Mouse (Mus musculus) E14TG2a.4 (cell line): ENCODE results near the gene Aff3.
A peak's percentile ranks its signal among the peaks of the same experiment; 100 is the strongest.

ENCODE experiments used
- H3K27me3 ChIP-seq: 2 replicates; pipeline ENCODE4 v1.6.1; 2014; ENCODE audit warnings: low read length, control low read depth; ENCODE audit not compliant: insufficient read depth
- H3K36me3 ChIP-seq: 2 replicates; pipeline ENCODE4 v1.6.1; 2014; ENCODE audit warnings: low read length, control low read depth; ENCODE audit not compliant: insufficient read depth
- H3K4me1 ChIP-seq: replicated peaks from 2 replicates; pipeline ENCODE4 v1.6.1; 2014; ENCODE audit warnings: low read depth, low read length, control low read depth
- H3K4me3 ChIP-seq: replicated peaks from 2 replicates; pipeline ENCODE4 v1.5.1; 2014; ENCODE audit warnings: mild to moderate bottlenecking, low read length
- H3K9me3 ChIP-seq: 2 replicates; pipeline ENCODE4 v1.6.1; 2014; ENCODE audit warnings: low read length, control low read depth
- CTCF ChIP-seq: conservative IDR thresholded peaks from 2 replicates; pipeline ENCODE4 v1.5.1; 2014; ENCODE audit warnings: low read length
- NANOG ChIP-seq: IDR thresholded peaks from 2 replicates; pipeline ENCODE4 v1.6.1; 2014; ENCODE audit warnings: borderline replicate concordance, low read length, mixed read lengths
- POU5F1 ChIP-seq: IDR thresholded peaks from 2 replicates; pipeline ENCODE4 v1.6.1; 2014; ENCODE audit warnings: low read length, borderline replicate concordance

Aff3 gene

DNA sequence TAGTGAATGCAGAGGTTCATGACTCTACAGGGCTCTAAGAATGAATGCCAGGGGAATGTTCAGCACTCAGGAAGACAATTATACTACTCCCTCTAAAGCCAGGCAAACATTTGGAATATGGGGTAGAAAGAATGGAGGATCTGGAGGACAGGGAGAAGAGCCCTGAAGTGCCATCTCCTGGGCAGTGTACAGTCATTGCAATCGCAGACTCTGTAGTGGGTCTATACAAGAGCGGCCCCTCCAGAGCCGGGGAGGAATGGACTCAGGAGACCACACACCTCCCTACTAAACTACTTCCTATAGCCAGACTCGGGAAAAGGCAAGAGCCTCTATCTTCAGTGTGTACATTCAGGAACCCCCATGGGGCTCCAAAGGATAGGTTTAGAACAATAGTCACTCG lies 25.1 kb downstream of the Aff3 start:
- no peak for TF ChIP-seq CTCF
- TF ChIP-seq NANOG, result no peak
- TF ChIP-seq POU5F1, result no peak
- 0 out of 2 replicates have a peak, but pooled peaks cover 6% of the 10 kb centered on the region for H3K27me3 ChIP-seq
- no peak overlapping the region for H3K4me3 ChIP-seq
- H3K36me3 ChIP-seq, result no peaks in the 10 kb centered on the region
- no peaks in the 10 kb centered on the region for H3K4me1 ChIP-seq
- H3K9me3 ChIP-seq, result no peaks in the 10 kb centered on the region

DNA sequence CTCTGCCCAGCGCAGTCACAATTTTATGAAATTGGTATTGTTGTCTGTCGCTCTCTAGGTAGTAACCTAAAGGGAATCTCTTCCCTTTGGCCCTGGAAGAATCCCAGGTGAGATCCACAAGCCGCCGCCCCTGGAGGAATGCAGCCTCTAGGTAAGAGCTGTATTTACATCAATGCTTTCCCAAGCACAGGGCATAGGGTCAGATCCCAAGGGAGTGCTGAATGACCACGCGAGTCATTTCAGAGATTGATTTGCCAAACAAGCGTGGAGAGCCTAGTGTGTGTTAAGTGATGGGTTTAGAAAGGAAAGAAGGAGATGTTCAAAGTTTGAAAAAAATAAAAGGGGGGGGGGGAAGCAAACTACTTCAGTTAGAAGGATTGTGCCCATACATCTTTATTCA lies 29.2 kb downstream of the Aff3 start:
- TF ChIP-seq NANOG (no peak), POU5F1 (no peak), CTCF (no peak)
- peaks cover 11% of the 10 kb centered on the region for H3K4me1 ChIP-seq
- H3K4me3 ChIP-seq, result no peak overlapping the region
- H3K27me3 ChIP-seq, result peaks cover 19% of the 10 kb centered on the region
- no peaks in the 10 kb centered on the region for H3K9me3 ChIP-seq
- no peaks in the 10 kb centered on the region for H3K36me3 ChIP-seq

DNA sequence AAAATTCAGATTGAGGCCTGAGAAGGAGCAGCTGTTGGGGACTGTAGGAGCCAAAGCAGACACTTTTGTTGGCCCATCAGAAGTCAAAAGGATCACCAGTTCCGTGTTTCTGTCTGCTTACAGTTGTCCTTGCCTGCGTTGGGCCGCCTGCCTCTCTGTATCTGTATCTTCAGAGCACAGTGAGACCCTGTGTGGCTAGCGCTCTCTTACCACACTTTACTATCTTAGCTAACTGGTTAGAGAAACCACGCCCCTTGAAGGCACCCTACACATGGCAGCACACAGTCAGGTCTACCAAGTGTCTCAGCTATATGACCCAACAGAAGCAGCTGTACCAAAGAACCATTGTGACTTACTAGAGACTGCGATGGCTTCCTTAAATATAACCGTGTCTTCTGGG lies 30.7 kb downstream of the Aff3 start:
- H3K36me3 ChIP-seq, result no peaks in the 10 kb centered on the region
- peaks cover 19% of the 10 kb centered on the region for H3K4me1 ChIP-seq
- TF ChIP-seq CTCF (no peak), POU5F1 (no peak), NANOG (no peak)
- peaks cover 24% of the 10 kb centered on the region for H3K27me3 ChIP-seq
- no peaks in the 10 kb centered on the region for H3K9me3 ChIP-seq
- no peak overlapping the region for H3K4me3 ChIP-seq

DNA sequence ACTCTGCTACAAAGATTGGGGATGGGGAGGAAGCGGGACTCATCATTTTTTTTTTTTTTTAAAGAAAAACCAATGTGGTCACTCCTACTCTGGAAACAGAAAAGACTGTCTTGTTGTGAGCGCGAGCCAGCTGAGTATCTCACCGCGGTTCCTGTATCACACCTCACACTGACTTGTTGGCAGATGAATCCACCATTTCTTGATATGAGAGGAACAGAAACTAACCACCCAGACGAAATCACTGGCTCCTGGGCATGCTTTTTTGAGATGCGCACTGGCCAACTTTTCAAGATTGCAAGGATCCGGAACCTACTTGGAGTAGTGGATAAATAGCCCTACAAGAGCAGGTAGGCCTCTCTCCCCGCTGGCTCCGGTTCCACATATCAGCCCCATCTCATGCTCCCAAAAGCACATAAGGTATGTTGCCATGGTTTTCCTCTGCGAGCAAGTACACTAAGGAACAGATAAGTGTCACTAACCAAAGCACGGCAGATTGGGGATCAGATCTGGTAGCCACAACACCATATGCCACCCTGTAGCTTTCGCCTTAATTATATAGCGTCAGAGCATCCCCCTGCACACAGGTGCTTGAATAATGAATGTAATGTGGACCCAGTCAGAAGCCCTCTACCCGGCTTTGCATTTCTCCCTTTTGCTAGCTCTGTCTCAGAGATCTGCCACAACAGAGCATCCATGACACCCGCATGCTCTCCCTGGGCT lies 32.1 kb downstream of the Aff3 start:
- Histone ChIP-seq H3K4me1 (peaks cover 30% of the 10 kb centered on the region), H3K9me3 (no peaks in the 10 kb centered on the region), H3K4me3 (no peak overlapping the region), H3K27me3 (peaks cover 39% of the 10 kb centered on the region), H3K36me3 (no peaks in the 10 kb centered on the region)
- TF ChIP-seq NANOG, result no peak
- TF ChIP-seq CTCF, result no peak
- TF ChIP-seq POU5F1, result no peak

DNA sequence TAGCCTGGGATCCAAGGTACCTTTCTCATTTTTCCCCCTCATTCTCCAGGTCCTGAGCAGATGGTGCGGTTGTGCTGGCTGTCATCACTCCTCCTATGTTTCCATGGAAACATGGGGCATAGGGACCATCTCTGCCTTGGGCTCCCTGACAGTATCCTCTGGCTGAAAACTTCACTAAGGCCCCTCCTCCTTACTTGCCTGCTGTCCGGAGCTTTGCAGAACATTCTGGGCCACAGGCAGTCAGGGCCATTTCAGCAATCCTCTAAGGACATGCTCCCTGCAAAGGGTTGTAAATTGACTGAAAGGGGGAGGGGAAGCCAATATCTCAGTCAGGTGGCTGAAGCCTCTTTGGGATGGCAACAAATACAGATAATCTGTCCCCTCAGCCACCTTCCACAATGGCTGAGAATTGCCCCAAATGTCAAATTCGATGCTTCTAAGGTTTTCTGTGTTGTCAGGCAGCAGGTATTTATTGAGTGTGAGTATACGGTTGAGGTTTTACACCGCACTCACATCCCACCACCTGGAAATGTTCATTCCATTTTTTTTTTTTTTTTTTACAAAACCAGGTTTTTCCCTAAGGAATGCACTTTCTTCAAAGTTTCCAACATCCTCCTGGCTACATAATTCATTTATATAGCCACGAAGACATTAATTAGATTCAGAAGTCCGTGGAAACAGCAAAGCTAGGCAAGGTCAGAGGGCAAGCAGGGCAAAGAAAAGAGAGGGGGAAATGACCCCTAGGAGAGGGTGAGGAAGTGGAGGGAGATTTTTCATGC lies 33.1 kb downstream of the Aff3 start:
- Histone ChIP-seq H3K4me1 (peaks cover 30% of the 10 kb centered on the region), H3K27me3 (peaks cover 42% of the 10 kb centered on the region), H3K9me3 (no peaks in the 10 kb centered on the region), H3K36me3 (no peaks in the 10 kb centered on the region), H3K4me3 (no peak overlapping the region)
- TF ChIP-seq CTCF, result no peak
- TF ChIP-seq NANOG, result no peak
- TF ChIP-seq POU5F1, result no peak

DNA sequence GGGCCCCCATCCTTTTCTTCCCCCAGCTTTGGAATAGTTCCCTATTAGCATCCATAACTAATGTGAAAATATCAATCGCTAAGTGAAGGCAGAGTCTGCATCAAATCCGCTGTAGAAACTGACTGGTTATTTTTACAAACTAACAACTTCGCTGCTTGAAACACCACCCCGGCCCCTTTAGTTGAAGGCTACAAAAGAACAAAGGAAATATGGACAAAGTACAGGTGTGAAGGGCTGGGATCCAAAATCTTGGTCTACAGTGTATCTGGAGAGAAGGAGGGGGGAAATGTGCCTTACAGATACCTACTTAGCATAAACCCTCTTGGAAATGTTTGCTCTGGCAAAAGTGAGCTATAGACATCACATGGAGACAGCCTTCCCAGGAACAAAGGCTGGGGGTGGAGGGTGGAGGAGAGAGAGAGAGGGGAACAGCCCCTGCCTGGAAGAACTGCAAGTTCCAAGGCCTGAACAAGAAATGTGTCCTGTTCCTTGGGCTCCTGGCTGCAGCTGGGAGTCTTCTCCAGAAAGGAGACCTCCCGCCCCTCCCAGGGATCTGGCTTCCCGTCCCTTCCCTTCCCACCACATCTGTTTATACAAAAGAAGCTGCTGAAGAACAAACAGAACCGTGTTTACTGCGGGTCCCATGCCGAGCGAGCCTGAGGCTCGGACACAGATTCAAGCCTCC lies 35.7 kb downstream of the Aff3 start:
- Histone ChIP-seq H3K4me3 (no peak overlapping the region), H3K36me3 (no peaks in the 10 kb centered on the region), H3K27me3 (peaks cover 58% of the 10 kb centered on the region), H3K4me1 (peaks cover 40% of the 10 kb centered on the region), H3K9me3 (no peaks in the 10 kb centered on the region)
- TF ChIP-seq CTCF (no peak), POU5F1 (no peak), NANOG (no peak)

DNA sequence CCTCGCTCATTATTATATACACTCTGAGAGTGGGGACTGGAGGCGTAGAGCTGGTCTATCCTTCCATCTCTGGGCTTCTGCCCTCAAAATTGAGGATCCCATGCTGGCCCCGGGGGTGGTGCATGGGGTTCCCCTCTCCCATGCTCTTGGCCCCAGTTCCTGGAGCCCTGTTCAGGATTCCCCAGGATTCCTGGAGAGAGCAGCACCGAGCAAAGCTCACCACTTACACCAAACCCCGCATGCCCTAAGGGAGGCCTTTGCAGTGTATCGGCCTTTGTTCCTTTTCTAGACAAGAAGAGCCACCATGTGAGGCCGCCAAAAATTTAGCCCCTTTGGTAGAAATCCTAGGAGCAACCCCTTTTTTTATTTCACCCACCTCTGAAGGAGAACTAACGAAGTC lies 36.3 kb downstream of the Aff3 start:
- H3K27me3 ChIP-seq, result peaks cover 58% of the 10 kb centered on the region
- peak overlapping the region; percentile 87 for H3K4me3 ChIP-seq
- H3K36me3 ChIP-seq, result no peaks in the 10 kb centered on the region
- peaks cover 42% of the 10 kb centered on the region for H3K4me1 ChIP-seq
- no peaks in the 10 kb centered on the region for H3K9me3 ChIP-seq
- TF ChIP-seq CTCF (no peak), NANOG (no peak), POU5F1 (no peak)

DNA sequence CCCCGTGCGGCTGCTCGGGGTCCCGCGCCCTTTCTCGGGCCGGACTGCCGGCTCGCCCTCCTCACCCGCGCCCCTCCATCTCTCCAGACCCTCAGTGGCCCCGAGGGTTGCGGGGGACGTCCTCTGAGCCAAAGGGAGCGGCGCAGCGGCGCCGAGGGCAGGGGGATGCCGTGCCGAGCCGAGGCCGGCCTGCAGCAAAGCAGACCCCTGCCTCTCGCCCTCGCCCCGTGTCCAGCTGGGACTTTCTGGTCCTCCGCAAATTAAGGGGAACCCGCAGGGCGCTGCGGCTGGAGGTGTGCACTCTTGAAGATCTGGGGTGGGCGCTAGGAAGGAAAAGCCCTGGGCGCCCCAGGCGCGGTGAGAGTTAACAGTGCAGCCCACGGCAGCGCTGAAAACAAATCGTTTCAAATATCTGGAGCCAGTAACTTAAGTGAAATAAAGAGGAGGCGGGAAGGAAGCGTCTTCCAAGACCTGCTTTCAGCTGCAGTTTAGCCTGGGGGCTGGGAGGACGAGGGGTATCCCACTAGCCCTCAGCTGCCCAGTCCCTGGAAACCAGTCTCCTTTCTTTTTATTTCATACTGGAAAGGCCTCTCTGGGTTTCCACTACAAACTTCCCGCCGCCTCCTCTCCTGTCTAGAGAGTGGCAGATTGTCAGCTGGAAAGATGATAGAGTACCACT lies 36.9 kb downstream of the Aff3 start:
- Histone ChIP-seq H3K27me3 (peaks cover 60% of the 10 kb centered on the region), H3K9me3 (no peaks in the 10 kb centered on the region), H3K4me3 (peak overlapping the region; percentile 87), H3K4me1 (peaks cover 48% of the 10 kb centered on the region), H3K36me3 (no peaks in the 10 kb centered on the region)
- TF ChIP-seq POU5F1, result no peak
- no peak for TF ChIP-seq NANOG
- TF ChIP-seq CTCF, result no peak
